Mouse (Mus musculus) kidney, adult 2 months (tissue): Measurements from ENCODE around the gene Slc30a3.

Source experiments
- CTCF ChIP-seq: fragments of 200-500 bp; conservative IDR thresholded peaks from 2 replicates; pipeline ENCODE4 v1.5.1; 2011; ENCODE audit warnings: low read depth, mild to moderate bottlenecking, control low read depth, low read length, moderate library complexity, mixed read lengths; ENCODE audit not compliant: insufficient read depth, insufficient read length
- POLR2A ChIP-seq: fragments of 200-500 bp; IDR thresholded peaks from one replicate; pipeline ENCODE4 v1.6.1; 2011; ENCODE audit warnings: low read depth, low read length, control low read depth

DNA sequence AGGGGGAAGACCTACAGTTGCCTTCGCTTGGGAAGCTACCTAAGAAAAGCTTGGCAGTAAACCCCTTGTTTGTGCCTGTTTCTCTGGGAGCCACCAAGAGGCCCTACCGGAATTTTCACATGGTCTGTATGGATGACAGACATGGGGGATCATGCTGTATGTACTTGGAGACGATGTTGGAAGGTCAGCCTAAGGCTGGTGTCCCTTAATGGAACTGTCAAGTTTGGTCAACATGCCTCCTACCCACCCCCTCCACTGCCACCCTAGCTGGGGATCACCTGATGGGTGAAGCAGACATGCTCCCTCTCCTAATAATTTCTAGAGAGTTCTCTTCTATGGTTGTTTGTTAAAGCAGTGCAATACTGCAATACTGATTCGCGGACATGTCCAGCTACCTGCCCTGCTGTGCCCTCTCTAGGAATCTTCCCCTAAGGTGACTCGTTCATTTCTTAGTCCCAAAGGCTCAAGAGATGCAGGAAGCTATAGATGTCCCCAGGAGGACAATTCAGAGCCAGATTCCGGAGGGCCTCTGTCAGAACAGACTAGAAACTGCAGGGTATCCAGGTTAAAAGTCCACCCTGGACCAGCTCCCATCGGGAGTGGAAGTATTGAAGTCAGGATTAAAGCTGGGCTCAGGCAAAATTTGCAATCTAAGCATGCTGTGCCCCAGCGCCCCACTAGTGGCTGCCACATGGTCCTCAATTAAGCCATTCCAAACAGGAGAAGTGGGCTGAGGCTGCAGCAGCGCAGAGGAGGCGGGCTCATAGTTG, 12.1 kb downstream of the Slc30a3 start:
- TF ChIP-seq CTCF = no peak
- no peak for TF ChIP-seq POLR2A
